Mouse (Mus musculus): ENCODE measurements around the gene Majin. TPM values are rescaled to one million over a fixed set of nuclear protein-coding genes. Genes with fewer than 3 reads are reported as not detected.
A peak's percentile ranks its signal among the peaks of the same experiment; 100 is the strongest.

Majin gene
- polyA plus RNA-seq, 1 experiment from 2014 or later: not detected

MicroRNA genes within 50 kb of the gene (microRNA counts, 519-probe panel; counts per million panel counts)
- 4,851 counts per million, percentile 84 among the panel's probes with 10 or more counts for microRNA mmu-miR-192

Small RNA genes lying within 50 kb of the gene (microRNA-seq; reads per million reads assigned to microRNA genes)
- gene Mir192 (2,207 reads per million, percentile 81 among the genes with 10 or more reads in this experiment), gene Mir194-2 (1,115 reads per million, percentile 74 among the genes with 10 or more reads in this experiment)

Other genes with a start within 250 kb of the Majin start
- gene Pola2, start 220.2 kb upstream of the Majin start, polyA plus RNA-seq (2016; fragmentation: Nextera tagmentation; extraction: Ambion mirVana): 79.7 and 83.2 TPM in 2 replicates
- not detected in 2 replicates for gene Slc22a20, start 198.2 kb upstream of the Majin start, polyA plus RNA-seq (2016; fragmentation: Nextera tagmentation; extraction: Ambion mirVana)
- 37.7 and 38.5 TPM in 2 replicates for gene Capn1, start 168.5 kb upstream of the Majin start, polyA plus RNA-seq (2016; fragmentation: Nextera tagmentation; extraction: Ambion mirVana)
- gene Syvn1, start 137.8 kb upstream of the Majin start, polyA plus RNA-seq (2016; fragmentation: Nextera tagmentation; extraction: Ambion mirVana): 17.4 and 19.4 TPM in 2 replicates
- 58.0 and 62.7 TPM in 2 replicates for gene Mrpl49, start 126.6 kb upstream of the Majin start, polyA plus RNA-seq (2016; fragmentation: Nextera tagmentation; extraction: Ambion mirVana)
- gene Fau, start 126.5 kb upstream of the Majin start, polyA plus RNA-seq (2016; fragmentation: Nextera tagmentation; extraction: Ambion mirVana): 699 and 700 TPM in 2 replicates
- gene Znhit2, start 123.2 kb upstream of the Majin start, polyA plus RNA-seq (2016; fragmentation: Nextera tagmentation; extraction: Ambion mirVana): 31.1 and 31.8 TPM in 2 replicates
- 30.0 and 31.4 TPM in 2 replicates for gene Tm7sf2, start 116.0 kb upstream of the Majin start, polyA plus RNA-seq (2016; fragmentation: Nextera tagmentation; extraction: Ambion mirVana)
- 35.8 and 39.9 TPM in 2 replicates for gene Vps51, start 107.2 kb upstream of the Majin start, polyA plus RNA-seq (2016; fragmentation: Nextera tagmentation; extraction: Ambion mirVana)
- gene Tmem262, start 104.4 kb upstream of the Majin start, polyA plus RNA-seq (2016; fragmentation: Nextera tagmentation; extraction: Ambion mirVana): not detected in 2 replicates
- 0.37 and 1.4 TPM in 2 replicates for gene Gm28374, start 102.1 kb upstream of the Majin start, polyA plus RNA-seq (2016; fragmentation: Nextera tagmentation; extraction: Ambion mirVana)
- gene Zfpl1, start 99.4 kb upstream of the Majin start, polyA plus RNA-seq (2016; fragmentation: Nextera tagmentation; extraction: Ambion mirVana): 26.6 and 28.5 TPM in 2 replicates
- 36.2 and 42.2 TPM in 2 replicates for gene Cdca5, start 99.4 kb upstream of the Majin start, polyA plus RNA-seq (2016; fragmentation: Nextera tagmentation; extraction: Ambion mirVana)
- 0.20 and 0.59 TPM in 2 replicates for gene AC131692.1, start 90.0 kb upstream of the Majin start, polyA plus RNA-seq (2016; fragmentation: Nextera tagmentation; extraction: Ambion mirVana)
- 2.6 and 2.8 TPM in 2 replicates for gene Naaladl1, start 78.6 kb upstream of the Majin start, polyA plus RNA-seq (2016; fragmentation: Nextera tagmentation; extraction: Ambion mirVana)
- gene Sac3d1, start 65.7 kb upstream of the Majin start, polyA plus RNA-seq (2016; fragmentation: Nextera tagmentation; extraction: Ambion mirVana): 38.8 and 41.6 TPM in 2 replicates
- 41.7 and 44.7 TPM in 2 replicates for gene Snx15, start 56.1 kb upstream of the Majin start, polyA plus RNA-seq (2016; fragmentation: Nextera tagmentation; extraction: Ambion mirVana)
- gene Batf2, start 43.4 kb upstream of the Majin start, polyA plus RNA-seq (2016; fragmentation: Nextera tagmentation; extraction: Ambion mirVana): 0.10 and 0.15 TPM in 2 replicates
- 46.1 and 47.7 TPM in 2 replicates for gene Arl2, start 42.8 kb upstream of the Majin start, polyA plus RNA-seq (2016; fragmentation: Nextera tagmentation; extraction: Ambion mirVana)
- not detected in 2 replicates for gene Gpha2, start 42.0 kb downstream of the Majin start, polyA plus RNA-seq (2016; fragmentation: Nextera tagmentation; extraction: Ambion mirVana)
- gene Ppp2r5b, start 51.5 kb downstream of the Majin start, polyA plus RNA-seq (2016; fragmentation: Nextera tagmentation; extraction: Ambion mirVana): 6.4 TPM in 2 replicates
- gene Atg2a, start 57.3 kb downstream of the Majin start, polyA plus RNA-seq (2016; fragmentation: Nextera tagmentation; extraction: Ambion mirVana): 7.1 and 8.2 TPM in 2 replicates
- 85.4 and 91.9 TPM in 2 replicates for gene Ehd1, start 92.3 kb downstream of the Majin start, polyA plus RNA-seq (2016; fragmentation: Nextera tagmentation; extraction: Ambion mirVana)
- 0.20 TPM in 2 replicates for gene Cdc42bpg, start 122.1 kb downstream of the Majin start, polyA plus RNA-seq (2016; fragmentation: Nextera tagmentation; extraction: Ambion mirVana)
- gene Men1, start 150.6 kb downstream of the Majin start, polyA plus RNA-seq (2016; fragmentation: Nextera tagmentation; extraction: Ambion mirVana): 48.6 and 49.4 TPM in 2 replicates
- gene Map4k2, start 156.7 kb downstream of the Majin start, polyA plus RNA-seq (2016; fragmentation: Nextera tagmentation; extraction: Ambion mirVana): 9.2 and 9.3 TPM in 2 replicates
- 115 and 119 TPM in 2 replicates for gene Sf1, start 179.3 kb downstream of the Majin start, polyA plus RNA-seq (2016; fragmentation: Nextera tagmentation; extraction: Ambion mirVana)
- 2.6 and 2.7 TPM in 2 replicates for gene Pygm, start 200.0 kb downstream of the Majin start, polyA plus RNA-seq (2016; fragmentation: Nextera tagmentation; extraction: Ambion mirVana)
- gene Rasgrp2, start 215.0 kb downstream of the Majin start, polyA plus RNA-seq (2016; fragmentation: Nextera tagmentation; extraction: Ambion mirVana): 97.8 and 106 TPM in 2 replicates
- 0.83 and 0.85 TPM in 2 replicates for gene Nrxn2, start 234.3 kb downstream of the Majin start, polyA plus RNA-seq (2016; fragmentation: Nextera tagmentation; extraction: Ambion mirVana)